Mouse (Mus musculus): ENCODE measurements at regions not wholly inside any gene's neighbourhood (a gene's known extent, or its start where the extent isn't known, plus 50 kb on each side); places are given as distances from the start of the nearest gene placed in this dataset.

- no peak for TF ChIP-seq CTCF (IDR thresholded peaks at IDR 0.05)
- DNase-seq (ENCODE audit: extremely low spot score in 1 of 2, low spot score in 2 of 2) = no peak
- no peak overlapping the region for H3K27ac ChIP-seq
- no peak overlapping the region for H3K4me3 ChIP-seq
- intact Hi-C loops (cut with DNase I) = no loop called here
Measured at GRCm38 (mm10) chr14:73878866-73879419, 217.9 kb downstream of the Gm21750 start.

GRCm38 (mm10) chr14:73891451-73891850 is 230.4 kb downstream of the Gm21750 start:
- no peak for TF ChIP-seq CTCF (IDR thresholded peaks at IDR 0.05)
- no peak overlapping the region for H3K4me3 ChIP-seq
- no peak overlapping the region for H3K27ac ChIP-seq
- intact Hi-C loops (cut with DNase I) = no loop called here
- no peak for DNase-seq (ENCODE audit: extremely low spot score in 1 of 2, low spot score in 2 of 2)

GRCm38 (mm10) chr14:73894844-73895243 is 233.8 kb downstream of the Gm21750 start:
- DNase-seq (ENCODE audit: extremely low spot score in 1 of 2, low spot score in 2 of 2) = no peak
- intact Hi-C loops (cut with DNase I) = no loop called here
- H3K27ac ChIP-seq = no peak overlapping the region
- TF ChIP-seq CTCF (IDR thresholded peaks at IDR 0.05) = no peak
- H3K4me3 ChIP-seq = no peak overlapping the region

- H3K4me3 ChIP-seq = no peak overlapping the region
- DNase-seq (ENCODE audit: extremely low spot score in 1 of 2, low spot score in 2 of 2) = no peak
- no peak for TF ChIP-seq CTCF (IDR thresholded peaks at IDR 0.05)
- no peak overlapping the region for H3K27ac ChIP-seq
- intact Hi-C loops (cut with DNase I) = no loop called here
Measured at GRCm38 (mm10) chr14:73895266-73895665, 234.2 kb downstream of the Gm21750 start.

GRCm38 (mm10) chr14:73899078-73899477 is 238.1 kb downstream of the Gm21750 start:
- H3K27ac ChIP-seq = no peak overlapping the region
- intact Hi-C loops (cut with DNase I) = no loop called here
- DNase-seq (ENCODE audit: extremely low spot score in 1 of 2, low spot score in 2 of 2) = no peak
- TF ChIP-seq CTCF (IDR thresholded peaks at IDR 0.05) = no peak
- no peak overlapping the region for H3K4me3 ChIP-seq

GRCm38 (mm10) chr14:73902085-73902713 is 241.2 kb downstream of the Gm21750 start:
- H3K4me3 ChIP-seq = no peak overlapping the region
- DNase-seq (ENCODE audit: extremely low spot score in 1 of 2, low spot score in 2 of 2) = no peak
- no peak for TF ChIP-seq CTCF (IDR thresholded peaks at IDR 0.05)
- H3K27ac ChIP-seq = no peak overlapping the region
- intact Hi-C loops (cut with DNase I) = no loop called here

GRCm38 (mm10) chr14:73913756-73914448 is 252.9 kb downstream of the Gm21750 start:
- TF ChIP-seq CTCF (IDR thresholded peaks at IDR 0.05) = no peak; the same call in 1 of the 2 replicates
- intact Hi-C loops (cut with DNase I) = loop anchor here (1.0 to 10.0 kb wide), 3 partner anchors 201 to 341 kb away; no protein-coding TSS in a partner anchor
- no peak overlapping the region for H3K27ac ChIP-seq
- peak in 1 of 2 experiments; percentile 12 for DNase-seq (ENCODE audit: extremely low spot score in 1 of 2, low spot score in 2 of 2)
- no peak overlapping the region for H3K4me3 ChIP-seq

GRCm38 (mm10) chr14:73915990-73916389 is 255.0 kb downstream of the Gm21750 start:
- H3K27ac ChIP-seq = no peak overlapping the region
- H3K4me3 ChIP-seq = no peak overlapping the region
- intact Hi-C loops (cut with DNase I) = loop anchor here (10.0 kb wide), 2 partner anchors 199 to 339 kb away; no protein-coding TSS in a partner anchor
- no peak for TF ChIP-seq CTCF (IDR thresholded peaks at IDR 0.05)
- DNase-seq (ENCODE audit: extremely low spot score in 1 of 2, low spot score in 2 of 2) = no peak

GRCm38 (mm10) chr14:73931095-73931494 is 270.1 kb downstream of the Gm21750 start:
- no peak for TF ChIP-seq CTCF (IDR thresholded peaks at IDR 0.05)
- intact Hi-C loops (cut with DNase I) = no loop called here
- DNase-seq (ENCODE audit: extremely low spot score in 1 of 2, low spot score in 2 of 2) = no peak
- Histone ChIP-seq H3K4me3 (no peak overlapping the region), H3K27ac (no peak overlapping the region)

GRCm38 (mm10) chr14:73947316-73947715 is 286.3 kb downstream of the Gm21750 start:
- Histone ChIP-seq H3K27ac (no peak overlapping the region), H3K4me3 (no peak overlapping the region)
- no peak for DNase-seq (ENCODE audit: extremely low spot score in 1 of 2, low spot score in 2 of 2)
- TF ChIP-seq CTCF (IDR thresholded peaks at IDR 0.05) = no peak
- intact Hi-C loops (cut with DNase I) = no loop called here

- Histone ChIP-seq H3K4me3 (no peak overlapping the region), H3K27ac (no peak overlapping the region)
- no peak for TF ChIP-seq CTCF (IDR thresholded peaks at IDR 0.05)
- DNase-seq (ENCODE audit: extremely low spot score in 1 of 2, low spot score in 2 of 2) = no peak
- intact Hi-C loops (cut with DNase I) = no loop called here
Measured at GRCm38 (mm10) chr14:73952511-73952910, 291.5 kb downstream of the Gm21750 start.

GRCm38 (mm10) chr14:73978694-73979093 is 317.7 kb downstream of the Gm21750 start:
- no peak for TF ChIP-seq CTCF (IDR thresholded peaks at IDR 0.05)
- intact Hi-C loops (cut with DNase I) = no loop called here
- DNase-seq (ENCODE audit: extremely low spot score in 1 of 2, low spot score in 2 of 2) = no peak

More at GRCm38 (mm10) chr14:73978694-73979093, 317.7 kb downstream of the Gm21750 start:
- Histone ChIP-seq H3K4me3 (no peak overlapping the region), H3K27ac (no peak overlapping the region)
